Mouse (Mus musculus): Measurements from ENCODE around the gene Vgll4. TPM values are rescaled to one million over a fixed set of nuclear protein-coding genes. Genes with fewer than 3 reads are reported as not detected.

Vgll4 gene
- polyA plus RNA-seq, 1 experiment from 2014 or later: 52.7 TPM

GRCm38 (mm10) chr6:114868656-114869055 is 101.1 kb downstream of the Vgll4 start:
- H3K36me3 ChIP-seq (ENCODE audit: control insufficient read depth, insufficient read depth, low read length): peaks cover 16% of the 10 kb centered on the region
- peaks cover 34 to 61% of the 10 kb centered on the region in 2 experiments for H3K4me1 ChIP-seq (ENCODE audit: control insufficient read depth in 2 of 2, insufficient read depth in 2 of 2, low read length in 2 of 2)
- no peak overlapping the region for H3K4me3 ChIP-seq (ENCODE audit: control insufficient read depth in 1 of 2, insufficient read depth in 1 of 2, low read depth in 1 of 2, low read length in 2 of 2)
- ATAC-seq (ENCODE audit: insufficient number of reproducible peaks, insufficient read depth, low FRiP score, low read depth): 0 out of 2 replicates have a peak, but pooled peaks have one; percentile 15
- no peaks in the 10 kb centered on the region for H3K9me3 ChIP-seq (ENCODE audit: control insufficient read depth, low read length)
- H3K4me2 ChIP-seq (ENCODE audit: low read length): no peak overlapping the region
- no peak overlapping the region for H3K9ac ChIP-seq (ENCODE audit: low read length)
- no peak overlapping the region for H3K27ac ChIP-seq (replicated peaks in 1 of 2; ENCODE audit: control insufficient read depth in 1 of 2, insufficient read depth in 1 of 2, low read depth in 2 of 2, low read length in 2 of 2)
- WGBS: 84% methylated on average over 7 of the region's 7 CpGs
- H3K27me3 ChIP-seq (ENCODE audit: control insufficient read depth, insufficient read depth, low read length): no peaks in the 10 kb centered on the region

- no peak for ATAC-seq (ENCODE audit: insufficient number of reproducible peaks, insufficient read depth, low FRiP score, low read depth)
- H3K4me1 ChIP-seq (ENCODE audit: control insufficient read depth in 2 of 2, insufficient read depth in 2 of 2, low read length in 2 of 2): peaks cover 31 to 57% of the 10 kb centered on the region in 2 experiments
- H3K27me3 ChIP-seq (ENCODE audit: control insufficient read depth, insufficient read depth, low read length): no peaks in the 10 kb centered on the region
- no peak overlapping the region for H3K4me2 ChIP-seq (ENCODE audit: low read length)
- H3K9ac ChIP-seq (ENCODE audit: low read length): no peak overlapping the region
- H3K9me3 ChIP-seq (ENCODE audit: control insufficient read depth, low read length): no peaks in the 10 kb centered on the region
- peak overlapping the region; percentile 49 to 62 for H3K27ac ChIP-seq (replicated peaks in 1 of 2; ENCODE audit: control insufficient read depth in 1 of 2, insufficient read depth in 1 of 2, low read depth in 2 of 2, low read length in 2 of 2)
- 67% methylated on average over 4 of the region's 4 CpGs for WGBS
- peaks cover 36% of the 10 kb centered on the region for H3K36me3 ChIP-seq (ENCODE audit: control insufficient read depth, insufficient read depth, low read length)
- no peak overlapping the region for H3K4me3 ChIP-seq (ENCODE audit: control insufficient read depth in 1 of 2, insufficient read depth in 1 of 2, low read depth in 1 of 2, low read length in 2 of 2)
Measured at GRCm38 (mm10) chr6:114866619-114867018, 103.2 kb downstream of the Vgll4 start.

DNA sequence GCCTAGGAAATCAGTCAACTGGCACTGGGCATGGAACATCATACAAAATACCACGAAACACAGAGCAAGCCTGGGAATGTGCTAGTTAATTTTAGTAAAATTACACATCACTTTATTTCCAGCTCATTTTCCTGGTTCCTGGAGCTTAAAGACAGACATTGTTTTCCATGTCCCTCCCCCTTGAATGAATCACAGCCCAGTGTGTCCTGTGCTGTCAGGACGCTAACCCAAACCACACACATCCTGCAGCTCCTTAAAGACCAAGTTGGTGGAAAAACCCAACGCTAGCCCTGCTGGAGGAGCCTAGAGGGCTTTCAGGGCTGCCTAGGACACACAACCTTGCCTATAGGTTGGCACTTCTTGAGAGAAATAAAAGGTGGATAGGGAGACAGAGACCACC is 103.7 kb downstream of the Vgll4 start:
- Histone ChIP-seq H3K4me2 (ENCODE audit: low read length) (no peak overlapping the region), H3K9ac (ENCODE audit: low read length) (no peak overlapping the region), H3K4me1 (ENCODE audit: control insufficient read depth in 2 of 2, insufficient read depth in 2 of 2, low read length in 2 of 2) (peaks cover 36 to 62% of the 10 kb centered on the region in 2 experiments), H3K4me3 (ENCODE audit: control insufficient read depth in 1 of 2, insufficient read depth in 1 of 2, low read depth in 1 of 2, low read length in 2 of 2) (no peak overlapping the region), H3K27ac (replicated peaks in 1 of 2; ENCODE audit: control insufficient read depth in 1 of 2, insufficient read depth in 1 of 2, low read depth in 2 of 2, low read length in 2 of 2) (peak overlapping the region; percentile 49 to 56), H3K9me3 (ENCODE audit: control insufficient read depth, low read length) (no peaks in the 10 kb centered on the region), H3K27me3 (ENCODE audit: control insufficient read depth, insufficient read depth, low read length) (no peaks in the 10 kb centered on the region), H3K36me3 (ENCODE audit: control insufficient read depth, insufficient read depth, low read length) (peaks cover 36% of the 10 kb centered on the region)
- 50% methylated on average over 3 of the region's 3 CpGs for WGBS
- no peak for ATAC-seq (ENCODE audit: insufficient number of reproducible peaks, insufficient read depth, low FRiP score, low read depth)

DNA sequence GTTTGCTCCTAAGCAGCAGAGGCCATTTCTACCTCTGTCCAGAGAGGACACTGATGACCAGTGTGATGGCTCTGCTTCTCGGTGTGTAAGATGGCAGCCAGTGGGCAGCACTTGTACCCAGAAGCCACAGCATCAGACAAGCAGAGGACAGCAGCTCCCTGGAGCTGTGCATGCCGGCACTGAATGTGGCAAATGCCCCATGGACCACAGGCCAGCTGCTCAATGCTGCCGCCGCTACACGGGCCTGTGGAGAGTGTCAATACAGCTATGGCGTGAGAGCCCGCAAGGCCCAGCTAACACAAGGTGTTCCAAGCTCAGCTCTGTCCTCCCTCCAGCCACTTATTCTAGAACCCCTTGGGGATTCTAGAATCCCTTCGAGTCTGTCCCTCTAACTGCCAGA is 105.4 kb downstream of the Vgll4 start:
- peaks cover 34 to 56% of the 10 kb centered on the region in 2 experiments for H3K4me1 ChIP-seq (ENCODE audit: control insufficient read depth in 2 of 2, insufficient read depth in 2 of 2, low read length in 2 of 2)
- H3K9ac ChIP-seq (ENCODE audit: low read length): no peak overlapping the region
- no peak overlapping the region for H3K27ac ChIP-seq (replicated peaks in 1 of 2; ENCODE audit: control insufficient read depth in 1 of 2, insufficient read depth in 1 of 2, low read depth in 2 of 2, low read length in 2 of 2)
- H3K4me2 ChIP-seq (ENCODE audit: low read length): no peak overlapping the region
- 89% methylated on average over 8 of the region's 8 CpGs for WGBS
- H3K27me3 ChIP-seq (ENCODE audit: control insufficient read depth, insufficient read depth, low read length): no peaks in the 10 kb centered on the region
- no peak overlapping the region for H3K4me3 ChIP-seq (ENCODE audit: control insufficient read depth in 1 of 2, insufficient read depth in 1 of 2, low read depth in 1 of 2, low read length in 2 of 2)
- peaks cover 46% of the 10 kb centered on the region for H3K36me3 ChIP-seq (ENCODE audit: control insufficient read depth, insufficient read depth, low read length)
- H3K9me3 ChIP-seq (ENCODE audit: control insufficient read depth, low read length): no peaks in the 10 kb centered on the region
- ATAC-seq (ENCODE audit: insufficient number of reproducible peaks, insufficient read depth, low FRiP score, low read depth): no peak

GRCm38 (mm10) chr6:114863501-114863900 is 106.3 kb downstream of the Vgll4 start:
- Histone ChIP-seq H3K4me2 (ENCODE audit: low read length) (no peak overlapping the region), H3K27ac (replicated peaks in 1 of 2; ENCODE audit: control insufficient read depth in 1 of 2, insufficient read depth in 1 of 2, low read depth in 2 of 2, low read length in 2 of 2) (no peak overlapping the region), H3K4me3 (ENCODE audit: control insufficient read depth in 1 of 2, insufficient read depth in 1 of 2, low read depth in 1 of 2, low read length in 2 of 2) (no peak overlapping the region), H3K4me1 (ENCODE audit: control insufficient read depth in 2 of 2, insufficient read depth in 2 of 2, low read length in 2 of 2) (peaks cover 32 to 50% of the 10 kb centered on the region in 2 experiments), H3K27me3 (ENCODE audit: control insufficient read depth, insufficient read depth, low read length) (no peaks in the 10 kb centered on the region), H3K9me3 (ENCODE audit: control insufficient read depth, low read length) (no peaks in the 10 kb centered on the region), H3K36me3 (ENCODE audit: control insufficient read depth, insufficient read depth, low read length) (peaks cover 56% of the 10 kb centered on the region), H3K9ac (ENCODE audit: low read length) (peak overlapping the region; percentile 4; the same call in 1 of the 2 replicates)
- no peak for ATAC-seq (ENCODE audit: insufficient number of reproducible peaks, insufficient read depth, low FRiP score, low read depth)
- WGBS: 93% methylated on average over 5 of the region's 5 CpGs

DNA sequence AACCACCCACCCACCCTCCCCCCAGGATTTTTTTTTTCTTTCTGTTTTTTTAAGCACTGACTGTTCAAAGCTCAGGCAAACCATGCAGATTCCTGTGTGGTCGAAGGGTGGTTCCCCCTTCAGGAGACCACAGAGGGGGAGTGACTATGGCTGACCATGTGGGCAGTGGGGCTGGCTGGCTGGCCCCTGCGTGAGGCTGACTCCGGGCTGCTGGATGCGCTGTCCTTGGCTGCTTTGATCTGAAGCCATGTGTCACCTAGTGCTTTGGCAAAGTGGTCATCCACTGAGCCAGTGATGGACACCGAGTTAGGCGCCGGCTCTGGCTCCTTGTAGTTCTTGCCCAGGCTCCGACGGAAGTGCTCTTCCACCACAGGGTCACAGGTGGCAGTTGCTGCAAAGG is 107.7 kb downstream of the Vgll4 start:
- H3K36me3 ChIP-seq (ENCODE audit: control insufficient read depth, insufficient read depth, low read length): peaks cover 58% of the 10 kb centered on the region
- H3K27me3 ChIP-seq (ENCODE audit: control insufficient read depth, insufficient read depth, low read length): no peaks in the 10 kb centered on the region
- no peak for ATAC-seq (ENCODE audit: insufficient number of reproducible peaks, insufficient read depth, low FRiP score, low read depth)
- H3K9me3 ChIP-seq (ENCODE audit: control insufficient read depth, low read length): no peaks in the 10 kb centered on the region
- H3K4me3 ChIP-seq (ENCODE audit: control insufficient read depth in 1 of 2, insufficient read depth in 1 of 2, low read depth in 1 of 2, low read length in 2 of 2): no peak overlapping the region
- WGBS: 75% methylated on average over 9 of the region's 9 CpGs
- no peak overlapping the region for H3K4me2 ChIP-seq (ENCODE audit: low read length)
- H3K4me1 ChIP-seq (ENCODE audit: control insufficient read depth in 2 of 2, insufficient read depth in 2 of 2, low read length in 2 of 2): peaks cover 29 to 42% of the 10 kb centered on the region in 2 experiments
- H3K9ac ChIP-seq (ENCODE audit: low read length): no peak overlapping the region; the same call in 1 of the 2 replicates
- peak overlapping the region in 1 of 2 experiments; percentile 84; a peak in 2 of 4 replicates for H3K27ac ChIP-seq (replicated peaks in 1 of 2; ENCODE audit: control insufficient read depth in 1 of 2, insufficient read depth in 1 of 2, low read depth in 2 of 2, low read length in 2 of 2)

- Histone ChIP-seq H3K36me3 (ENCODE audit: control insufficient read depth, insufficient read depth, low read length) (peaks cover 58% of the 10 kb centered on the region), H3K9ac (ENCODE audit: low read length) (peak overlapping the region; percentile 4; the same call in 1 of the 2 replicates), H3K27ac (replicated peaks in 1 of 2; ENCODE audit: control insufficient read depth in 1 of 2, insufficient read depth in 1 of 2, low read depth in 2 of 2, low read length in 2 of 2) (peak overlapping the region; percentile 50 to 84), H3K4me3 (ENCODE audit: control insufficient read depth in 1 of 2, insufficient read depth in 1 of 2, low read depth in 1 of 2, low read length in 2 of 2) (no peak overlapping the region), H3K4me1 (ENCODE audit: control insufficient read depth in 2 of 2, insufficient read depth in 2 of 2, low read length in 2 of 2) (peaks cover 26 to 39% of the 10 kb centered on the region in 2 experiments), H3K27me3 (ENCODE audit: control insufficient read depth, insufficient read depth, low read length) (no peaks in the 10 kb centered on the region), H3K9me3 (ENCODE audit: control insufficient read depth, low read length) (no peaks in the 10 kb centered on the region), H3K4me2 (ENCODE audit: low read length) (no peak overlapping the region)
- ATAC-seq (ENCODE audit: insufficient number of reproducible peaks, insufficient read depth, low FRiP score, low read depth): no peak
- 76% methylated on average over 9 of the region's 9 CpGs for WGBS
Measured at GRCm38 (mm10) chr6:114861591-114861990, 108.2 kb downstream of the Vgll4 start.

Data from heart, embryonic 14.5 days (tissue).